Mouse (Mus musculus) lung, embryonic 14.5 days (tissue): ENCODE measurements around the gene Prkd3. TPM values are rescaled to one million over a fixed set of nuclear protein-coding genes. Genes with fewer than 3 reads are reported as not detected.
A peak's percentile ranks its signal among the peaks of the same experiment; 100 is the strongest.

Source experiments
- ATAC-seq: fragments of 200-750 bp; cut with Nextera tagmentation; 2 replicates; pipeline ENCODE4 v1.8.0; 2017; ENCODE audit warnings: mild to moderate bottlenecking, moderate TSS enrichment, moderate library complexity; ENCODE audit not compliant: insufficient read depth
- DNase-seq: peaks from one replicate; pipeline ENCODE4 v3.0.0-alpha.2; 2015
- H3K27ac ChIP-seq: fragments of 300-500 bp; sonication (generic); 2 replicates; pipeline ENCODE4 v1.5.1; 2014; ENCODE audit warnings: low read depth, mild to moderate bottlenecking, moderate library complexity
- H3K27me3 ChIP-seq: fragments of 300-500 bp; sonication (generic); 2 replicates; pipeline ENCODE4 v1.6.1; 2014; ENCODE audit warnings: low read length, control low read depth; ENCODE audit not compliant: insufficient read depth
- H3K36me3 ChIP-seq: fragments of 300-500 bp; sonication (generic); 2 replicates; pipeline ENCODE4 v1.6.1; 2014; ENCODE audit warnings: control low read depth; ENCODE audit not compliant: insufficient read depth
- H3K4me1 ChIP-seq: fragments of 300-500 bp; sonication (generic); 2 replicates; pipeline ENCODE4 v1.6.1; 2014; ENCODE audit warnings: antibody characterized with exemption, control low read depth; ENCODE audit not compliant: insufficient read depth
- H3K4me2 ChIP-seq: fragments of 300-500 bp; sonication (generic); 2 replicates; pipeline ENCODE4 v1.6.1; 2014; ENCODE audit warnings: mild to moderate bottlenecking
- H3K4me3 ChIP-seq: fragments of 300-500 bp; sonication (generic); 2 replicates; pipeline ENCODE4 v1.5.1; 2014; ENCODE audit warnings: low read depth, low read length
- H3K9ac ChIP-seq: fragments of 300-500 bp; sonication (generic); 2 replicates; pipeline ENCODE4 v1.6.1; 2014
- H3K9me3 ChIP-seq: fragments of 300-500 bp; sonication (generic); 2 replicates; pipeline ENCODE4 v1.6.1; 2016; ENCODE audit warnings: low read depth, low read length, control low read depth
- CTCF ChIP-seq: IDR thresholded peaks from 2 replicates; pipeline ENCODE4 v1.5.1; 2016; ENCODE audit warnings: antibody characterized with exemption, low read depth
- WGBS: fragments of 180-500 bp; shearing (Covaris S2); extraction: QIAGEN DNeasy Blood & Tissue Kit; methylation state at CpG from one replicate; pipeline ENCODE4 v1.1.7; 2014; 5-methylcytosine and 5-hydroxymethylcytosine counted together
- polyA plus RNA-seq: library from polyadenylated mRNA; unstranded; fragments of >200 nt; fragmentation: Nextera tagmentation; extraction: Ambion mirVana; gene quantifications from 2 replicates; pipeline ENCODE4 v1.2.1, GENCODE M21; 2014

Prkd3 gene
- polyA plus RNA-seq, 1 experiment from 2014 or later, result 52.4 TPM

DNA sequence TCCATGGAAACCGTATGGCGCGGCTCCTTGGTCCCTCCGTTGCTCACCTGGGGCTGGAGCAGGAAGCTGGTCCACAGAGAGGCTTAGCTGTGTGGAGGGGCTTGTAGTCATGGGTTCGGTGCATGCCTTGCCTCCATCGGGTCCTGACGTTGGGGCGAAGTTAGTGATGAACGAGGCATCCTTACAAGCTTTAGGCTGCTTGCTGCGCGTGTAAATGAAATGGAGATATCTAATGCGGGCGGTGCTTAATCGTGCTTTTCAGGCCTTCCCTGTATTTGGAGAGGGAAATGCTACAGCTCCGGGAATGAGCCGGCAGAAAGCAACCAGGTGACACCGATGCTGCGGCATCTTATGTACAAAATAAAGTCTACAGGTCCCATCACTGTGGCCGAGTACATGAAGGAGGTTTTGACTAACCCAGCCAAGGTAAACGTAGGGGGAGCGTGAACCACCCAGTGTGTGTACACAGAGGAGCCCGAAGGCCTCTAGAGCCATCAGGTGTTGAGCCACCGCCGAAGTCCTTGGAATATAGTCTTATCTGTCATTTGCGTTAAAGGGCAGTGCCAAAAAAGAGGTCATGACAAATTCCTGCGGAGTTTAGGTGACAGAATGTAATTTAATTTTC lies 83.3 kb downstream of the Prkd3 start:
- H3K4me2 ChIP-seq, result peak overlapping the region; percentile 87
- H3K4me1 ChIP-seq, result 0 out of 2 replicates have a peak, but pooled peaks cover 4% of the 10 kb centered on the region
- no peak for DNase-seq
- TF ChIP-seq CTCF, result no peak
- no peak overlapping the region; the same call in 1 of the 2 replicates for H3K27ac ChIP-seq
- peak; percentile 33; the same call in 1 of the 2 replicates for ATAC-seq
- H3K27me3 ChIP-seq, result no peaks in the 10 kb centered on the region
- peak overlapping the region; percentile 89 for H3K4me3 ChIP-seq
- 9% methylated on average over 26 of the region's 26 CpGs for WGBS
- H3K9me3 ChIP-seq, result no peaks in the 10 kb centered on the region
- peaks cover 36% of the 10 kb centered on the region for H3K36me3 ChIP-seq
- peak overlapping the region; percentile 84 for H3K9ac ChIP-seq

DNA sequence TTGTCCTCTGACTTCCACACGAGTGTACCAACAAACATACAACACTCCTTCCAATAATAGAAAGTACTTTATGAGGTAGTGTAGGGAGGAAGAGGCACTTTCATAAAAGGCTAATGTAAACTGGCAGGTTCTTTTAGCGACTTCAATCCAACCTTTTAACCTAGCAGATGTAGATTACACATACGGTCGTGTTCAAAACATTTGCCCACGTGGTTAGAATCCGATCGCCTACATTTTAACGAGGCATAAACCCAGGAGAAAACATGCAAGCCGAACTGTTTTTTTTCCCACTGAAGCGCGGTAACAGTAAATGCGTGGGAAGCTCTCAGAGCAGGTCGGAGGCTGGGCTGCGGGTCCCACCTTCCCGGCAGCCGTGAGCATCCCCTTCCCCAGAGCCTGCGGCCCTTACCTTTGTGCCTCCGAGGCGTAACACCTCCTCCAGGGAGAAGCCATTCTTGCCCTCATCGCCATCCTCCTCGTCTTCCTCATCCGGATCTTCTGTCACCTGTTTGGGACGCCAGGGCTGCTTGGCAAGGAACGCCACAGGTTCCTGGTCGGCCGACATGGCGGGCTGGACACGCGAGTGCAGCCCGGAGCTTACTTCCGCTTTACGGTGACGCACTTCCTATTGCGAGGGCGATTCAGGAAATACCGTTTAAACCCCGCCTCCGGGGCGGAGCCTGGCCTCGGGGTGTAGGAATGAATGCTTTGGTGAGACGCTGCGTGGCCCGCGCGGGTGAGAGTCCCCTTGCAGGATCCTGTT lies 84.0 kb downstream of the Prkd3 start, which contains the start of the genes Cebpz and Ndufaf7:
Gene Cebpz (minus strand): TSS at position 601 of the 763 bp plus-strand sequence.
Gene Ndufaf7 (plus strand): TSS at position 671 of the 763 bp plus-strand sequence.
- WGBS, result under 1% methylated on average over 45 of the region's 45 CpGs
- no peaks in the 10 kb centered on the region for H3K27me3 ChIP-seq
- peak within 1 kb of the TSS; percentile 87 for H3K4me2 ChIP-seq
- H3K4me3 ChIP-seq, result peak within 1 kb of the TSS; percentile 89
- H3K27ac ChIP-seq, result no peak within 1 kb of the TSS; the same call in 1 of the 2 replicates
- H3K4me1 ChIP-seq, result 0 out of 2 replicates have a peak, but pooled peaks cover 4% of the 10 kb centered on the region
- peaks cover 43% of the 10 kb centered on the region for H3K36me3 ChIP-seq
- ATAC-seq (peak; percentile 100), DNase-seq (peak; percentile 99)
- no peaks in the 10 kb centered on the region for H3K9me3 ChIP-seq
- TF ChIP-seq CTCF, result no peak
- H3K9ac ChIP-seq, result peak within 1 kb of the TSS; percentile 84

DNA sequence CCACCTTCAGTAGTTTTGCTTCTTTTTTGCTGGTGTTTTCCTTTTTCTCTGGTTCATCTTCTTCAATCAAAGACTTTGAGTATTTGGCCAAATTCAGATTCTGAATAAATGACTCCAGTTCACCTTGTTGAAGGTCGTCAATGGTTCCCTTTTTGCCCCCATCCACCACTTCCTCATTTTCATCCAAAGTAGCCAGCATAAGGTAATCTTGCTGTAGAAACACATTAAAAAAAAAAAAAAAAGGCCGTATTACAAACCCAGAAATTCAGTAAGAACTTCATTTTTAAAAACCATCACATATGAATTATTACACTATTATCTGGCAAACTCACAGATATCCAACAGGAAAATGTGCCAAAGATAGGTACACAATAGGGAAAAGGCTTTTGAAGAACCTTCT lies 84.8 kb downstream of the Prkd3 start:
- no peak for ATAC-seq
- Histone ChIP-seq H3K9ac (peak overlapping the region; percentile 84), H3K9me3 (no peaks in the 10 kb centered on the region), H3K27me3 (no peaks in the 10 kb centered on the region), H3K36me3 (peaks cover 48% of the 10 kb centered on the region), H3K4me3 (peak overlapping the region; percentile 89), H3K27ac (no peak overlapping the region), H3K4me1 (0 out of 2 replicates have a peak, but pooled peaks cover 4% of the 10 kb centered on the region), H3K4me2 (peak overlapping the region; percentile 87)
- no peak for TF ChIP-seq CTCF
- DNase-seq, result no peak
- 77% methylated on average over 2 of the region's 2 CpGs for WGBS

DNA sequence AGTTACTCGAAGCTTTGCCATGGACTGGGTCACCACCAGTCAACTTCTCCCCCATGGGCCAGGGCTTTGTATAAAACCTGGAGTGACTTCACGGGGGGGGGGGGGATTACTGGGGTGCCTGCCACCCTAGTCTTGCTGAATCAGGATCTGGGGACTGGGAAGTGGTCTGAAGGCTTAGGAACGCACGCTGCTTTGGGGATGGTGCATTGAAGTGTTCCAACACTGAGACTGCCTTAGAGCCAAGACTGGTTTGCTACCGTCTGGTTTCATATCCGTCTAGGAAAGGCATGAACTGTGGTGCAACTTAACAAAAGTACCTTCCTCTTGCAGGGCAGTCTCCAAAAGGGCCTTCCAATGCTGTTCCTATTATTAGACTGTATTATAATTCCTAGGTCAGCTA lies 102.9 kb downstream of the Prkd3 start:
- H3K27me3 ChIP-seq, result no peaks in the 10 kb centered on the region
- no peaks in the 10 kb centered on the region for H3K9me3 ChIP-seq
- H3K4me2 ChIP-seq, result peak overlapping the region; percentile 87
- no peak for ATAC-seq
- DNase-seq, result no peak
- H3K27ac ChIP-seq, result no peak overlapping the region
- H3K36me3 ChIP-seq, result peaks cover 43% of the 10 kb centered on the region
- no peak for TF ChIP-seq CTCF
- 38% methylated on average over 6 of the region's 6 CpGs for whole genome bisulfite sequencing
- H3K9ac ChIP-seq, result peak overlapping the region; percentile 82; the same call in 1 of the 2 replicates
- no peaks in the 10 kb centered on the region for H3K4me1 ChIP-seq
- peak overlapping the region; percentile 67; the same call in 1 of the 2 replicates for H3K4me3 ChIP-seq

DNA sequence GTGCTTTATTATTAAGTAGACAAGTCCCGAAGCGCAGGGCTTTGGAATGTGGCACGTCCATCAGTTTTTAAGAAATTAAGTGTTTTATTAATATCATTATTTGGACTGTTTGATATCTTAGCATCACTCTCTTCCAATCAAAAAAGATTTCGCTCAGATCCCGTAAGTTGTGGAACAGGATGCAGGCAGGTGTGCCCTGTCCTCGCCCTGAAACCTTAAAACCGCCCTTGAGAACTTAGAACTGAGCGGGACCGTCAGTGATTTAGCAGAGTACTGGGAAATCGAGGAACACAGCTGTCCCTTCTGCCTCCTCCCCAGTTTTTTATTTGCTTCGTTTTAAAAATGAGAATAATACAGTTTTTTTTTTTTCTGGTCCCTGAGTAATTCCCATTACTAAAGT lies 103.7 kb downstream of the Prkd3 start:
- TF ChIP-seq CTCF, result no peak

DNA sequence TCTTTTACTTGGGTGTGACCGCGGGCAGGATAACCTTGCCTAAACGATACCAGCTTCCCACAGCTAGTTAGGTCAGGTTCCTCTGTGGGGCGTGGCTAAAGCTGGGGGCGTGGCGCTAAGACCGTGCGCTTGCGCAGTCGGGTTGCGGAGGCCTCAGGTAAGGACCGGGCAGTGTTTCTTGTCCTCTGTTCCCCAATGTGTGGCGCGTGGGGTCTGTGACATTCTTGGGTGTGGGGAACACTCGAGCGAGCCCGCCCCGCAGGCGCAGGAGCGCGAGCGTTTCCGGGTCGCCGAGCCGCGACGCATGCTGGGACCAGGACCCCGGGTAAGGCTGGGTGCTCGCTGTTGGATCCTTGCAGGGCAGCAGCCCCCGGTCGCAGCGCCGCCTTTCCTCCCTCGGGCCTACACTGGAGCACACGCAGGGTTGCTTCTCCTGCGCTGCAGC lies 104.2 kb downstream of the Prkd3 start, which contains the start of gene Cebpzos:
Gene Cebpzos (plus strand): TSS at position 132 of the 445 bp plus-strand sequence.
- DNase-seq (peak; percentile 94), ATAC-seq (peak; percentile 94)
- Histone ChIP-seq H3K36me3 (peaks cover 32% of the 10 kb centered on the region), H3K4me2 (peak within 1 kb of the TSS; percentile 87), H3K4me3 (peak within 1 kb of the TSS; percentile 67), H3K27ac (peak within 1 kb of the TSS; percentile 91), H3K9ac (peak within 1 kb of the TSS; percentile 82), H3K9me3 (no peaks in the 10 kb centered on the region), H3K27me3 (no peaks in the 10 kb centered on the region), H3K4me1 (no peaks in the 10 kb centered on the region)
- WGBS, result under 1% methylated on average over 37 of the region's 37 CpGs
- TF ChIP-seq CTCF, result no peak

More for the DNA sequence above, 103.7 kb downstream of the Prkd3 start:
- H3K9ac ChIP-seq, result peak overlapping the region; percentile 82
- no peaks in the 10 kb centered on the region for H3K9me3 ChIP-seq
- peak overlapping the region; percentile 87 for H3K4me2 ChIP-seq
- 1% methylated on average over 11 of the region's 11 CpGs for WGBS
- peak overlapping the region; percentile 91 for H3K27ac ChIP-seq
- H3K4me3 ChIP-seq, result peak overlapping the region; percentile 67
- peaks cover 37% of the 10 kb centered on the region for H3K36me3 ChIP-seq
- ATAC-seq (0 out of 2 replicates have a peak, but pooled peaks have one; percentile 22), DNase-seq (no peak)
- H3K27me3 ChIP-seq, result no peaks in the 10 kb centered on the region
- H3K4me1 ChIP-seq, result no peaks in the 10 kb centered on the region
